Mouse (Mus musculus): Measurements from ENCODE around the gene BC037034. TPM values are rescaled to one million over a fixed set of nuclear protein-coding genes. Genes with fewer than 3 reads are reported as not detected.

The BC037034 gene
- polyA plus RNA-seq (2012), result 108 and 142 TPM in 2 replicates

GRCm38 (mm10) chr5:138263260-138264206 is at the start of gene BC037034:
BC037034 (minus strand) TSS chr5:138264033.
- no peak for TF ChIP-seq GATA1 (IDR thresholded peaks at IDR 0.05; ENCODE audit: low read length)

GRCm38 (mm10) chr5:138312795-138313194 is 49.0 kb upstream of the BC037034 start:
- no peak for TF ChIP-seq GATA1 (IDR thresholded peaks at IDR 0.05; ENCODE audit: low read length)

- TF ChIP-seq GATA1 (IDR thresholded peaks at IDR 0.05; ENCODE audit: low read length), result no peak
These were observed 35.8 kb upstream of the BC037034 start for GRCm38 (mm10) chr5:138299613-138300012.

- no peak for TF ChIP-seq GATA1 (IDR thresholded peaks at IDR 0.05; ENCODE audit: low read length)
These were observed 30.3 kb upstream of the BC037034 start for GRCm38 (mm10) chr5:138294158-138294557.

- no peak for TF ChIP-seq GATA1 (IDR thresholded peaks at IDR 0.05; ENCODE audit: low read length)
These were observed 27.8 kb upstream of the BC037034 start for GRCm38 (mm10) chr5:138291638-138292037.

- TF ChIP-seq GATA1 (IDR thresholded peaks at IDR 0.05; ENCODE audit: low read length), result no peak
These were observed 24.0 kb upstream of the BC037034 start for GRCm38 (mm10) chr5:138287861-138288260.

GRCm38 (mm10) chr5:138283540-138283939 is 19.7 kb upstream of the BC037034 start:
- no peak for TF ChIP-seq GATA1 (IDR thresholded peaks at IDR 0.05; ENCODE audit: low read length)

GRCm38 (mm10) chr5:138281798-138282197 is 18.0 kb upstream of the BC037034 start:
- TF ChIP-seq GATA1 (IDR thresholded peaks at IDR 0.05; ENCODE audit: low read length), result no peak

GRCm38 (mm10) chr5:138280829-138281228 is 17.0 kb upstream of the BC037034 start:
- no peak for TF ChIP-seq GATA1 (IDR thresholded peaks at IDR 0.05; ENCODE audit: low read length)

GRCm38 (mm10) chr5:138280425-138280768 is 16.6 kb upstream of the BC037034 start:
- TF ChIP-seq GATA1 (IDR thresholded peaks at IDR 0.05; ENCODE audit: low read length), result no peak

GRCm38 (mm10) chr5:138279585-138280424 is 16.0 kb upstream of the BC037034 start, which contains the start of the genes Gm43720, Gpc2 and Stag3:
Gm43720 (minus strand) TSS chr5:138279958.
Gpc2 (minus strand) TSS chr5:138280005.
Stag3 (plus strand) TSS chr5:138280240.
- no peak for TF ChIP-seq GATA1 (IDR thresholded peaks at IDR 0.05; ENCODE audit: low read length)

- no peak for TF ChIP-seq GATA1 (IDR thresholded peaks at IDR 0.05; ENCODE audit: low read length)
These were observed 14.2 kb upstream of the BC037034 start for GRCm38 (mm10) chr5:138277994-138278393.

GRCm38 (mm10) chr5:138275216-138276050 is 11.6 kb upstream of the BC037034 start:
- no peak for TF ChIP-seq GATA1 (IDR thresholded peaks at IDR 0.05; ENCODE audit: low read length)

- no peak for TF ChIP-seq GATA1 (IDR thresholded peaks at IDR 0.05; ENCODE audit: low read length)
These were observed 10.4 kb upstream of the BC037034 start for GRCm38 (mm10) chr5:138274186-138274585.

GRCm38 (mm10) chr5:138272409-138272923 is 8.6 kb upstream of the BC037034 start, which contains the start of gene Gal3st4:
Gal3st4 (minus strand) TSS chr5:138272840.
- TF ChIP-seq GATA1 (IDR thresholded peaks at IDR 0.05; ENCODE audit: low read length), result no peak

Measured in G1E-ER4 (cell line).